Comparison of ENCODE assay signal across 37 mouse cellular contexts in the genomic region with DNA sequence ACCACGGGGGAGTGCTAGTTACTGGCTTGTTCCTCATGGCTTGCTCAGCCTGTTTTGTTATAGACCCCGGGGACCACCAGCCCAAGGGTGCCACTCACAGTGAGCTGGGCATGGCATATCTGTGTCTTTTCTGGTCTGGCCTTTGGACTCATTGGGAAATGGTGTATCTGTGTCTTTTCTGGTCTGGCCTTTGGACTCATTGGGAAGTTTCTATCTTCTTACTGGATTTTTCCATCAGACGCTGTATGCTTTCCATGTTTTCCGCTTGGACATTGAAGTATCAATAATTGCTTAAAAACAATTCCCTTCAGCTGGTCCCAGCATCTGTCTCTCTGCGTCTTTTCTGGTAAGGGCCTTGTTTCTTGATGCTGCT. TPM values are rescaled to one million over a fixed set of nuclear protein-coding genes. Genes with fewer than 3 reads are reported as not detected.
"Had no signal": no experiment of that assay in that cellular context is flagged by ENCODE, and none has a peak within 500 bp of the region (broad histone marks: within the 10 kb centered on the region; RNA-seq: fewer than 3 reads in every experiment).

No protein-coding gene starts in this region.

- H3K9me3 ChIP-seq: limb, embryonic 10.5 days; limb, embryonic 12.5 days; limb, embryonic 13.5 days; limb, embryonic 15.5 days; liver, embryonic 12.5 days; liver, embryonic 13.5 days; liver, embryonic 15.5 days; lung, embryonic 15.5 days; midbrain, embryonic 10.5 days; midbrain, embryonic 12.5 days; midbrain, embryonic 13.5 days; midbrain, embryonic 15.5 days; neural tube, embryonic 12.5 days; neural tube, embryonic 13.5 days had no signal

- H3K36me3 ChIP-seq: limb, embryonic 10.5 days; limb, embryonic 12.5 days; limb, embryonic 13.5 days; limb, embryonic 15.5 days; liver, embryonic 12.5 days; liver, embryonic 13.5 days; liver, embryonic 15.5 days; lung, embryonic 15.5 days; midbrain, embryonic 10.5 days; midbrain, embryonic 12.5 days; midbrain, embryonic 13.5 days; midbrain, embryonic 15.5 days; neural tube, embryonic 12.5 days; neural tube, embryonic 13.5 days had no signal

- H3K27ac ChIP-seq: limb, embryonic 10.5 days; limb, embryonic 12.5 days; limb, embryonic 13.5 days; limb, embryonic 15.5 days; liver, embryonic 12.5 days; liver, embryonic 13.5 days; liver, embryonic 14.5 days; liver, embryonic 15.5 days; lung, embryonic 15.5 days; macrophage; midbrain, embryonic 10.5 days; midbrain, embryonic 12.5 days; midbrain, embryonic 13.5 days; midbrain, embryonic 15.5 days; neural tube, embryonic 12.5 days; neural tube, embryonic 13.5 days had no signal

- DNase-seq: left cerebral cortex, postnatal 4 days; liver; liver, embryonic 13.5 days; liver, postnatal 0 days; lung, adult 18-20 months; lung, adult 2 months; lung, embryonic 14.5 days; lung, postnatal 10 days; lung, postnatal 14 days; lung, postnatal 36 days; lung, postnatal 4 days; midbrain, embryonic 14.5 days had no signal

- H3K4me1 ChIP-seq: liver, embryonic 12.5 days; liver, embryonic 15.5 days; midbrain, embryonic 15.5 days; neural tube, embryonic 12.5 days had no signal

- ATAC-seq: liver, embryonic 12.5 days; liver, postnatal 0 days; lung, postnatal 0 days; midbrain, embryonic 13.5 days; midbrain, embryonic 15.5 days; midbrain, embryonic 16.5 days had no signal

- H3K4me3 ChIP-seq: limb, embryonic 10.5 days; limb, embryonic 12.5 days; limb, embryonic 13.5 days; limb, embryonic 15.5 days; liver, embryonic 12.5 days; liver, embryonic 13.5 days; liver, embryonic 15.5 days; lung, embryonic 15.5 days; megakaryocyte, embryonic 14.5 days; midbrain, embryonic 10.5 days; midbrain, embryonic 12.5 days; midbrain, embryonic 13.5 days; midbrain, embryonic 15.5 days; myocyte; neural tube, embryonic 12.5 days; neural tube, embryonic 13.5 days had no signal

- H3K4me2 ChIP-seq: limb, embryonic 12.5 days; limb, embryonic 13.5 days; limb, embryonic 15.5 days; liver, embryonic 12.5 days; liver, embryonic 13.5 days; liver, embryonic 15.5 days; lung, embryonic 14.5 days; lung, embryonic 15.5 days; midbrain, embryonic 11.5 days; midbrain, embryonic 12.5 days; midbrain, embryonic 13.5 days; midbrain, embryonic 15.5 days; neural tube, embryonic 12.5 days; neural tube, embryonic 13.5 days had no signal

- H3K27me3 ChIP-seq: limb, embryonic 15.5 days; liver, embryonic 13.5 days; liver, embryonic 15.5 days; lung, embryonic 15.5 days; midbrain, embryonic 13.5 days; midbrain, embryonic 15.5 days; neural tube, embryonic 12.5 days had no signal

- H3K9ac ChIP-seq: limb, embryonic 12.5 days; limb, embryonic 13.5 days; limb, embryonic 15.5 days; liver, embryonic 12.5 days; liver, embryonic 13.5 days; liver, embryonic 14.5 days; liver, embryonic 15.5 days; liver, postnatal 0 days; lung, embryonic 14.5 days; lung, embryonic 15.5 days; midbrain, embryonic 12.5 days; midbrain, embryonic 13.5 days; midbrain, embryonic 15.5 days; neural tube, embryonic 12.5 days; neural tube, embryonic 13.5 days had no signal

RNA-seq across cellular contexts. Expression of a gene that starts 12.7 kb away (rescaled TPM):
- total RNA-seq: megakaryocyte progenitor cell, adult 5-6 weeks; megakaryocyte, adult 5-6 weeks; megakaryocyte-erythroid progenitor cell, adult 5-6 weeks; monocyte, adult 5-6 weeks had no signal
- polyA plus RNA-seq: liver, embryonic 12.5 days; liver, embryonic 13.5 days; liver, embryonic 14.5 days; liver, embryonic 15.5 days; liver, embryonic 16.5 days; liver, postnatal 0 days; lung, adult 2 months; macrophage; myocyte had no signal
